Mouse (Mus musculus) megakaryocyte progenitor cell, adult 5-6 weeks (primary cell): Measurements from ENCODE around the gene Cenpv. TPM values are rescaled to one million over a fixed set of nuclear protein-coding genes. Genes with fewer than 3 reads are reported as not detected.
A peak's percentile ranks its signal among the peaks of the same experiment; 100 is the strongest.

Source experiments
- ATAC-seq: replicated peaks from 2 replicates; pipeline ENCODE4 v1.8.0; 2016; ENCODE audit warnings: mild to moderate bottlenecking, moderate TSS enrichment, inconsistent platforms; ENCODE audit not compliant: poor library complexity
- total RNA-seq, 2 experiments: library from RNA; stranded (forward) in 1 of 2; stranded (reverse) in 1 of 2; fragments of 157-497, 149-512 nt in 1 of 2; fragments of 200-1000 nt in 1 of 2; gene quantifications; 2 replicates each; pipeline versions ENCODE4 v1.2.3 to v1.2.4; 2015 to 2017

Gene Cenpv
- total RNA-seq, 2 experiments from 2014 or later = 25.4 to 46.9 TPM

DNA sequence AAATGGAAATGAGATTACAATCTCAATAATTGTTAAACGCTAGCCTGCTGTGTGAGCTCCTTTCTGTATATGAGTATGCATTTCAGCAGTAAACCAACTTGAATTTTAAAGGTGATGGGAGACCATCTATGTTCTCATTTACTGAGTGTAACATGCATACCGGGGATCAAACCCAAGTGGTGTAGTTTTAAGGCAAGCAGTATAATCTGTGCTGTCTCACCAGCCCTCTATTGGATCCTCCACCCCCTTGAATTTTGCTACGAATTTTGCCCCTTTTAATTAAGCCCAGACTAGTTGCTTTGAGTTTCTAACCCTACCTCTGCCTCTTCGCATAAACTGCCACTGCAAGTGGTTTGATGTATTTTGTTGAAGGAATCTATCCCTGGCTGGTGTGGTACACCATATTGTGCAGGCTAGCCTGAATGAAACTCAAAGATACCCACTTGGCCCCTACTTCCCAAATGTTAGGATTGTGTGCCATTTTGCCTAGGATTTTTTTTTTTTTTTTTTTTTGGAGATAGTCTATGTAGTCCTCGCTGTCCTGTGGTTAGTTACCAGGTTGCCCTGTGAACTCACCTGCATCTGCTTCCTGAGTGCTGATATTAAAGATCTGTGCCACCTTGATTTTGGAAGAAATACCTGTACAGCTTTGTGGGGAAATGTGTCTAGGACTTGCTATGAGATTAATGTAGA is 15.2 kb upstream of the Cenpv start:
- no peak for ATAC-seq

DNA sequence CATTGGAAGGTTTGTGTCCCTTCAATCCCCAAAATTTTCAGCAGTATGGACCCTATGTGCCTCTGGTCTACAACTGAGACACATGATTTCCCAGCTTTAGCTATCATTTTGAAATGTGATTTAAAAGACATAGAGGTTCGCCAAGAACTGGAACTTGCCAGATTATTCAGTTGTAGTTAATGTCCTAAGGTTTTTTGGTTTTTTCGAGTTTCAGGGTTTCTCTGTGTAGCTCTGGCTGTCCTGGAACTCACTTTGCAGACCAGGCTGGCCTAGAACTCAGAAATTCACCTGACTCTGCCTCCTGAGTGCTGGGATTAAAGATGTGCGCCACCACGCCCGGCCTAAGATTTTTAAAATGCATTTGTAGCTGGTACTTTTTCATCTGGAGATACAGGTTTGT is 14.6 kb upstream of the Cenpv start:
- ATAC-seq = no peak

DNA sequence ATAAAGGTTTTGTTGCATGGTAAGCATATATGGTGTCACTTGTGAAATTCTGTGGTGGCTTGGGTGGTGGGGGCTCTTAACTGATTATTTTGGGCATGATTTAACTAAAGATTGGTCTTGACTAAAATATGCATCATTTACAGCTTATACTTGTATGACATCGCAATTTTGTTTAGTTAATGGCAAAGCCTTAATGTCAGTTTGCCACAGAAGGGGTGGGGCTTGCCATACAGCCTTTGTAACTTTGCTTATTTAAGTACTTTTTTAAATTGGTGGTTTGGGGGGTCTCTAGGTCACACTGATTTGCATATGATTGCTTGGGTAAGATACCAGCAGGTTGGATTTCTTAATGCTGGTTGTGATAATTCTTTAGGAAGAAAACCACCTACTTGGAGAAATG is 14.1 kb upstream of the Cenpv start:
- no peak for ATAC-seq

DNA sequence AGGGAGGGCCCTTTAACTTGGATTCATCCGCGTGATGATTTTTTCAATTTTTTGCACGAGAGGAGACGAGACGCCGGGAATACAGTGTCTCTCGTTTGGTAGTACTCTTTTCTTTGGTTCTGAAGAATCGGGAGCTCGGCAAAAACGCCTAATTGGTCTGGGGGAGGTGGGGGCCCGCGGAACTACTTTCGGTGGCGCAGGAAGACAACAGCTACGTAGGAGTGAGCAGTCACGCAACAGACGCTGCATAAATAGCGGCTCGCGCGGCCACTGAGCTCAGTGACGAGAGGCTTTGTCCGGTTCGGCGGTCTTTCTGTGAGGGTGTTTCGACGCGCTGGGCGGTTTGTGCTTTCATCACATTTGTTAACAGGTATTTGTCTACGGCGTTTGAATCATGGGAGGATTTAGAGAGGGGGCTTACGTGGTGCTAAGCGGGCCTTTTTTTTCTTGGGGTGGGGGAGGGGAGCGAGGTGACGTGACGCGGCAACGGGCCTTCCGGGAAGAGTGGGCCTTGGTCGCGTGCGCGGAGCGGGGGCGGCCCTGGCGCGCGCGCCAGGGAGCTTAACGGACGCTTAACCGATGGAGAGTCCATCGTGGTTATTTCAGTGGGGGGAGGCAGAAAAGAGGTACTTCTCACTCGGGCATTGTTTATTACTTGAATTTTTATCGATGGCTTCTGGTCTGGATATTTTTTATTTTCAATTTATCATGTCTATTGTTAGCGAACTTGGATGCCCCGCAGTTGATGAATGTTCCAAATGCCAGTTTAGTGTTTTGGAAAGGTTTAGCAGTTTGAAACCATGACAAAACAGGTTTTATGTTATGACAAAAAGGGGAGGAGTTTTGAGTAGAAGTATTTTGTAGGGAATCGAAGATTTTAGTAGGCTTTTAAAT is 12.4 kb upstream of the Cenpv start:
- peak; percentile 64 for ATAC-seq

DNA sequence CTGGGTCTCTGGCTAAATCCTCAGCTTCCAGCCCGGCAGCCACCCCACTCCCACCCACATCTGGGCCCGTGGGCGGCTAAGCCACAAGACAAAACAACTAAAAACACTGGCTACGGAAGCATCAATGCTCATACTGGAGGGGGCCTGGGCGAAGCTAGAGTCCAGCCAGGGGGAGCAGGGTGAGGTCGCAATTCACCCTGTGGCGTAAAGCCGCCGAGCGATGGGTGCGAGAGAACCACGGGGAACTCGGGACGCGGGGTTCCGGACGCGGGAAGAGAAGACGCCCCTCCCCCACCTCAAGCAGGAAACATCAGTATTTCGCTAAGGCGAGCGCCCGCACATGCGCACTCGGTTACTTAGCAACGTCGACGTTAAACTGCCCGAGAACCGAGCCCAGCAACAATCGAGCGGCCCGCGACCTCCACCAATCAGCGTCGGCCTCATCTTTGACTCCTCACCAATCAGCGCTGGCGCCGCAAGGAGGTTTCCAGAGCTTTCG is 11.7 kb upstream of the Cenpv start, which contains the start of gene Ubb:
Ubb (plus strand) TSS at position 445 of the 499 bp plus-strand sequence.
- peak; percentile 75 for ATAC-seq

DNA sequence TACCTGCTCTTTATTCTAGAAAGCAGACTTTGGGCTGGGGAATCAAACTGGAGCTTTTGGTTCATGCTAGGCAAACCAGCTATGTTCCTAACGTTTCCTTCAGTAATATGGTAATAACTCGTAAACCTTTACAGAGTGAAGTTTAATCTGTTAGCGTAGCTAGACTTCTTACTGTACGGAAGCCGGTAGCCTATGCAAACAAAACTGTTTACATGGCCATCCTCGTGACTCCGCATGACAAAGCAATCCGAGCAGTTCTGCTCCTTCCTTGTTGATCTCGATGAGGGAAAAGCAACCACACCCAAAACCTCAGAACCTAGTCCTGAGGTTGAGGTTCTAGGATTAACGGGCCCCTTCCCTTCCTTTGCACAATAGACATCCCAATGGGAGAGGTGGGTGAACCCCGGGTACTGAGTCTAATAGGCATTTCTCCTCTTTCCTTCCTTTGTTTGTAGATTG is 11.2 kb upstream of the Cenpv start:
- ATAC-seq = peak; percentile 35

DNA sequence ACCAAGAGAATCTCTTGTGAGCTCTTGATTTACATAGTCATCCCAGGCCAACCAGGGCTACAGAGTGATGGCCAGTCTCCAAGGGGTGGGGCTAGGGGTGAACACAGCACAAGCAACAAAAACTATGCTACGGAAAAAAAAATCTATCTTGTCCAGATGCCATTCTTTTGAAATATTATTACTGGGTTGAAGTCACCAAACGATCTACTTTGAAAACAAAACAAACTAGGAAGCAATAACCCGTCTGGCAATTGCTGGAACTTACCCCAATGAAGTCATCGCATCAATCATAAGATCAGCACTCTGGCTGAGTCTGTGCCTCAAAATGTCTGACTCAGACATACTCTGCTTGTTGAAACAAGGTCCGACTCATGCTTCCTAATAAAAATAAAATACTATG is 10.7 kb upstream of the Cenpv start:
- ATAC-seq = peak; percentile 27; the same call in 1 of the 2 replicates

DNA sequence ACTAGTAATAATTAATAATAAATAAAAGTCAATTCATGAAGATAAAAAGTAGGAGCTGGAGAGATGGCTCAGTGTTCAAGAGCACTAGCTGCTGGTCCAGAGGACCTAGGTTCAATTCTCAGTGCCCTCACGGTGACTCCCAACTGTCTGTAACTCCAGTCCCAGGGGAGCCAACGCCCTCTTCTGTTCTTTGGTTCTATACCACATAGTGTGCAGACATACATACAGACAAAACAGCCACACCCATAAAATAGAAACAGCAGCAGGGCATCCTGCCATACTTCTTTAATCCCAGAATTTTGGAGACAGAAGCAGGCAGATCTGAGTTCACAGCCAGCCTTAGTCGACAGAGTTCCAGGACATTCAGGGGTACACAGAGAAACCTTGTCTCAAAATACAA is 4.9 kb upstream of the Cenpv start:
- ATAC-seq = no peak

DNA sequence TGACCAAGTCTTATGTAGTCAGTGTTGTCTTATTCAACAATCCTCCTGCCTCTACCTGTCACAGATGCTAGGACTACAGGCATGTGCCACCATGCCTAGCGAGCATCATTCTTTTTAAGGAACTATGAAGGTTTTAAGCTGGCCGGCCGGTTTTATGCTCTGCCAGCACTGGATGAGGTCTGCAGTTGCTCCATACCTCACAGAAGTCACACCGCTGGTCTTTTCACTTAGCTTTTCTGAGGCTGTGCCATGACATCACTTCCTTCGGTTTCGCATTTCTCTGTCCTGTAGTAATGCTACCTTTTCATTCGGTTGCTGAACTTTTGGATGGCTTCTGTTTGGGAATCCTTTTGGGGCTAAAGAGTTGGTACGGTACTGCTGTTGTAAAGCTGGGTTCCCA is 2.5 kb upstream of the Cenpv start:
- ATAC-seq = peak; percentile 33; the same call in 1 of the 2 replicates

DNA sequence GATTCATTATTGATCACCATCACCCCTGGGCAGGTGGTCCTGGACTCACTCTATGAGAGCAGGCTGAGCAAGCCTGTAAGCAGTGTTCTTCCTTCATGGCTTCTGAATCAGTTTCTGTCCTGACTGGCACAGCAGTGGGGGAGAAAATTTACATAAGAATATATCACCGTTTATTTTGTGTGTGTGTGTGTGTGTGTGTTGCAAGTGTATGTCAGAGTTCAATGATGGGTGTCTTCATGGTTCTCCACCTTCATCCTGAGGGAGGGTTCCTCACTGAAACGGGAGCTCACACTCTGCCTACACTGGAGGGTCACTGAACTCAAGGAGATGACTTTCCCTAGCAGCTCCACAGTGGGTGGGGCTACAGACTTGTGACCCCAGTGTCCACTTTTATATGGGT is 1.9 kb upstream of the Cenpv start:
- no peak for ATAC-seq

DNA sequence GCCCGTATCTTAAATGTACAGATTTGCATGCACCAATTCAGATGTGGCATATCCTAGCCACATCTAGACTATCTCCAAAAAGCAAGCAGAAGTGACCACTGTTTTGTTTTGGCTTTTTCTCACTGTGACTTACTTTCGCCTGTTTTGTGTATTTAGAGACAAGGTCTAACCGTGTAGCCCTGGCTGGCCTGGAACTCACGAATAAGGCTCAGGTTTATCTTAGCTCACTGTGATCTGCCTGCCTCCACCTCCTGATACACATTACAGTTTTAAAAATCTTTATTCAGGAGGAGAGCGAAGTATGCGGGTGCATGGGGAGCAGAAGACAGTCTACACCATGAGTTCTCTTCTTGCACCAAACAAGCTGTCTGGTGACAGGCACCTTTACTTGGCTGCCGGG is 1.1 kb upstream of the Cenpv start:
- no peak for ATAC-seq

DNA sequence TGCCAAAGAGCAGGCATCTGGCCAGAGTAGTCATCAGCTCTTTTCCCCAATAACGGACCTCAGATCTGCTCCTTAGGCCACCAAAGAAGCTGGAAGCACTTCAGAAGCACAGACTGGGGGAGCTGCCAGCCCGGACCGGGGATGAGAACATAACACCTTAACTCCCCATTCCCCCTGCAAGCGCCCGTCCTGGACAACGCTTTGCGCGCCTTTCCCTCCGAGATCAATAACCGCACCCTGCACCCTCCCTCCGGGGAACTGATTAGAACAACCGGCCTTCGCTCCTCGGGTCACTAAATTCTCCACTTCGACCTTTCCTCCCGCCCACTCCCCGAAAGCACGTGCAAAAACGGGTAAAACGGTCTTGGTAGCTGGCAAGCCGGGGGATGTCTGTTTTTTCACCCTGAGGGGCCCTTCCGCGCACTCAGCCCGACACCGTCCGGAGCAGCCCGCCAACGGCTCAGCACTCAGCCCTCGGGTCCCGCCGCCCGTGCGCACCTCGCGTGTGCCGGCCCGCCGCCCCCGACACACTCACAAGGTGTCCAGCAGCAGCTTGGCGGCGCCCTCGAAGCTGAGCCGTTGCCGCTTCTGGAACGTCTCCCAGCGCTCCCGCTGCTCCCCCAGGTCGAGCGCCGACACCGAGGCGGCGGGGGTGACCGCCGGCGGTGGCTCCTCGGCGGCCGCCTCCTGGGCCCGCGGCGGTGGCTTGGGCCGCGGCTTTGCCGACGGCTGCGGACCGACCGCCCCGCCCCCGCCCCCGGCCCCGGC is 556 bp downstream of the Cenpv start:
- peak; percentile 64 for ATAC-seq

DNA sequence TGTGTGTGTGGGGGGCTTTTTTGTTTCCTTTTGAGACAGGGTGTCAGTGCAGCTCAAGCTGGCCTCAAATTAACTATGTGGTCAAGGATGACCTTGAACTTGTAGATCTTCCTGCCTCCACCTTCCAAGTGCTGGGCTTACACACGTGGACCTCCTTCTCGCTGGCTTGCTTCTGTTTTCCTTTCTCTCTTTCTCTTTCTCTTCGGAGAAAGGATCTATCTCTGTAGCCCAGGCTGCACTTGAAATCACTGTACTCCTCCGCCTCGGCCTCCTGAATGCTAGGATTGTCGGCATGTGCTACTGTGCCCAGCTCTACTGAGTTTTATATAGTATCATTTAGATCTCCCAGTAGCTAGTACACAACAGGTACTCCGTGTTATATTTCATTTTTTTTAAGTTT is 1.5 kb downstream of the Cenpv start:
- peak; percentile 9; the same call in 1 of the 2 replicates for ATAC-seq

DNA sequence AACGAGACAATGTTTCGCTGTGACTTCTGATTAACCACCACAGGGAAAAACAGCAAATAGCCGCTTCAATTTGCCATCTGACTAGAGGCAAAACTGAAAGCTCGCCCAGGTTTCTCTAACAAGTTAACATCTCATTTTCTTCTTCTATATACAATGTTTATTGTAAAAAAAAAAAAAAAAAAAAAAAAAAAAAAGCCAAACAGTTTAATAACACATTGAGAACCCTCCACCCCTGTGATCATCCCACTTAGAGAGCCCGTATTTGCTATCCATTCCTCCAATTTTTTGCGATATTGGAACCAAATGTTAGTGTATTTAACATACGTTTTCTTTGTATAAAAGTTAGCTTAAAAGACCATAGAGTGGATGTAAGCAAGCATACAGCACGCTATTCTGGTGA is 2.0 kb downstream of the Cenpv start:
- no peak for ATAC-seq

DNA sequence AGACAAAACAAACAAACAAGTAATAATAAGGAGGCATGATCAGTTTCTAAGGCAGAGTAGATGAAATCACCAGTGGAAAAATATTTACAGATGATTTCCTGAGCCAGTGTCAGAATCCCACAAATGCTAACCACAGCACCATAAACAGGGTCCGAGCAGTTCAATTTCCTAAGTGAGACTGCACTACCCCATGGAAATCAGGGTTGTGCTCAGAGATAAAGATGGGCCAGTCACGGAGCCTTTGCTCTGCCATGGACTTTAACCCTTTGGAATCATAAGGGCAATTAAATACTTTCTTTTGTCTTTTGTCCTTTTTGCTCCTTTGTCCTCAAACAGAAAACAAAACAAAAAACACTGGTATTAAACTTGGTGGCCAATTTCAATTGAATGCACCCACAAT is 16.8 kb downstream of the Cenpv start:
- no peak for ATAC-seq

DNA sequence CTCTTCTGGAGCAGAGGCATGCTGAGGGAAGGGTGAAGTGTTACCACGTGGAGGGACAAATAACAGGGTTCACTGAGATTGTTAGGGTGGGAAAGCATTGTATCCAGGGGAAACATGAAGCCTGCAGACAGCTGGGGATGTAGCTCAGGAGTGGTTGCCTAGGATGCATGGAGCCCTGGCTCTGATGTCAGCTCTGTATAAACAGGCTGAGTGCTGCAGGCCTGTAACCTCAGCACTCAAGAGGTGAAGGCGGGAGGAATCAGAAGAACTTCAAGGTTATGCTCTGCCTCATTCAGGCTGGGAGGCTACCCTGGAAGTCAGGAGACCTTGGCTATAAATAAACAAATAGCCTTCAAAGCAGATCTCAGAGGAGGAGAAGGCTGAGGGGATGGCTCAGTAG is 20.1 kb downstream of the Cenpv start:
- no peak for ATAC-seq

DNA sequence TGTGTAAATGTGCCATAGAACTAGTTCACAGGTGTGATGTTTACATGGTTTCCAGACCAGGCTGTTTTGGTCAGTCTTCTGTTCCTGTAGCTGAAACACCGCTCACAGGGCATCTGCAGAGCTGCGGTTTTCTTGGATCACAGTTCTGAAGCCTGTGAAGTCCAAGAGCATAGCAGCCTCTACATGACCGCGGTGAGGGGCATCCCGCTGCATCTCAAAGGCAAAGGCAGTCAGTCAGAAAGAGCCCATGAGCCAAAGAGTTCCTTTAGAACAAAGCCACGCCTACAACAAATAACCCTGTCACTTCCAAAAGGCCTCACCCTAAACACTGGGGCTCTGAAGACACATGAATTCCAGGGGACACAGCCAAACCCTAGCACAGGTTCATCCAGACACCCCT is 25.8 kb downstream of the Cenpv start:
- ATAC-seq = no peak

DNA sequence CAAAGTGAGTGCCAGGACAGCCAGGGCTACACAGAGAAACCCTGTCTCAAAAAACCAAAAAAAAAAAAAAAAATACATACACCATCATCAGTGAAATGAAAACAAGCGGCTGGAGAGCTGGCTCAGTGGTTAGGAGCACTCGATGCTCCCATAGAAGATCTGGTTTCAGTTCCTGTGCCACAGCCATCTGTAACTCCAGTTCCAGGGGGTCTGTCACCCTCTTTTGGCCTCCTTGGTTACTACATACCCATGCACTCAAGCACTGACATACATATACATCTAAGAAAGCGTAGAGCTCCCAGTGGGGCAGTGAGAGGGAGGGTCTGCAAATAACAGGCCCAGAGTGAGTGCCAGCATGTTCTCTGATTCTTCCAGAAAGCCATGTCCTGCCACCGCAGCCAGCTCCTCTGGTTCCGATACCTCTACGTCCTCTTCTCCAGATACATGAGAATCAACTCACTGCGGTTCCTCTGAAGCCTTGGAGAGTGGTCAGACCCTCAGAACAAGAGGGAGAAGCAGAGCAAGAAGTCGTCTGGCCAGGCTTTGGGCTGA is 26.5 kb downstream of the Cenpv start:
- peak; percentile 83 for ATAC-seq

DNA sequence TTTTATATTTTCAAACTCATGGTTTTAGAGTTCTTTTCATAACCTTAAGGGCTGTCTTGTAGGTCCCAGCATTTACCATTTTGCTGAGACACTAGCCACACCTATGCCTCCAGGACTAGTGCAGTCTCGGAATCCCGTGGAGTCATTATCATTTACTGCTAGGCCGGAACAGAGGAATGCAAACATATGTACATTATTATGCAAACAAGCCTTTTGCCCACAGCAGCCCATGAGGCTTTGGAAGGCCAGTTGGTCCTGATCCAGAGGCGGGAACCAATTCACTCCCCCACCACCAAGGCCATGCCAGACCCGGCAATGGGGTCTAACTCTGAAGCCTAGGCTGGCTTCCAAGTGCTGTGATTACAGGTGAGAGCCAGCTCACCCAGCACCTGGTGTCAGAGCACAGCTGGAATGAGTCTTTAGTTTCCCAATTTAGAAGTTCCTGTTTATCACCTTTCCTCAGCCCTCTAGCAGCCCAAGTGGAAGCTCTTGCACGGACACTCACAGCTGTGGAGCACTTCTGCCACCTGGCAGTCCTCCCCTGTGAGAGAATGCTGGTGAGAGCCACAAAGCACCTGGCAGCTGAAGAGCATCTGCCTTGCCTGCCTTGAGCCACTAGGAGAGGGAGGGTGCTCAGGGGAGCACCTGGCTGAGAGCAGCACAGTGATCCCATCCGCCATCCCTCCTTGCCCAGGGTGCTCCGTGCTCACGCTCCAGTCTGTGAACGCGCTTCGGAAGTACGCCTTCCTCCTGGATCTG is 27.4 kb downstream of the Cenpv start:
- ATAC-seq = no peak

DNA sequence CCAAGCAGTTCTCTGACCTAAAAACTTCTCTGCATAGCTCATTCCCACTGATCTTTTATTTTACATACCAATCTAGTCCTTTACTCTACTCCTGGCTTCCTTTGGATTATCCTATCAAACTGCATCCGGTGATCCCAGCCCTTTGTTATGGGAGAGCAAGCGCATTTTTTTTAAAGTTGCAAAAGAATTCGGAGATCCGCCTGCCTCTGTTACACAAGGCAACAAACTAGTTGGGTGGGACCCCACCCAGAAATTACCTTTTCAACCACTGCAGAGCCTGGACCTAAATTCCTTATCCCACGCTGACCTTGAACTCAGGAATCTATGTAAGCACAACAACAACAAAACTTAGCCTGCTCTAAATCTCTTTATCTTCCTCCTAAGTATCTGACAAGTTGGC is 28.1 kb downstream of the Cenpv start:
- ATAC-seq = no peak
